Mouse (Mus musculus) cerebellum, adult 2 months (tissue): ENCODE results near the gene Olfm2. TPM values are rescaled to one million over a fixed set of nuclear protein-coding genes. Genes with fewer than 3 reads are reported as not detected.
A peak's percentile ranks its signal among the peaks of the same experiment; 100 is the strongest.

Source experiments
- DNase-seq, 2 experiments: peaks; one replicate each; pipeline ENCODE4 v3.0.0; 2021
- H3K27ac ChIP-seq: fragments of 200-500 bp; 2 replicates; pipeline ENCODE4 v1.5.1; 2012; ENCODE audit warnings: low read length, control low read depth, inconsistent platforms; ENCODE audit not compliant: insufficient read depth
- H3K27me3 ChIP-seq: fragments of 200-500 bp; 2 replicates; pipeline ENCODE4 v1.6.1; 2012; ENCODE audit warnings: inconsistent platforms, mild to moderate bottlenecking, low read length, moderate library complexity; ENCODE audit not compliant: control insufficient read depth, insufficient read depth
- H3K4me1 ChIP-seq: fragments of 200-500 bp; 2 replicates; pipeline ENCODE4 v1.6.1; 2011; ENCODE audit warnings: low read length; ENCODE audit not compliant: control insufficient read depth, insufficient read depth
- H3K4me3 ChIP-seq: fragments of 200-500 bp; replicated peaks from 2 replicates; pipeline ENCODE3; 2011; ENCODE audit warnings: mild to moderate bottlenecking, low read depth, low read length, control low read depth; ENCODE audit not compliant: insufficient read depth
- CTCF ChIP-seq: fragments of 200-500 bp; IDR thresholded peaks from 2 replicates; pipeline ENCODE4 v1.5.1; 2011; ENCODE audit warnings: low read depth, mild to moderate bottlenecking, control low read depth, low read length, moderate library complexity, borderline replicate concordance; ENCODE audit not compliant: insufficient read depth
- POLR2A ChIP-seq: fragments of 200-500 bp; IDR thresholded peaks from 2 replicates; pipeline ENCODE4 v1.6.1; 2011; ENCODE audit warnings: low read length, control low read depth, borderline replicate concordance; ENCODE audit not compliant: insufficient read depth
- WGBS: fragments of 180-500 bp; shearing (Covaris S2); methylation state at CpG from one replicate; pipeline ENCODE4 v1.1.7; 2018; 5-methylcytosine and 5-hydroxymethylcytosine counted together
- polyA plus RNA-seq: library from polyadenylated mRNA; depleted of rRNA; stranded (reverse); fragments of >200 nt; gene quantifications from 2 replicates; pipeline ENCODE4 v1.2.3, GENCODE M21; 2012

Olfm2 gene
- polyA plus RNA-seq, 1 experiment = 54.1 TPM

DNA sequence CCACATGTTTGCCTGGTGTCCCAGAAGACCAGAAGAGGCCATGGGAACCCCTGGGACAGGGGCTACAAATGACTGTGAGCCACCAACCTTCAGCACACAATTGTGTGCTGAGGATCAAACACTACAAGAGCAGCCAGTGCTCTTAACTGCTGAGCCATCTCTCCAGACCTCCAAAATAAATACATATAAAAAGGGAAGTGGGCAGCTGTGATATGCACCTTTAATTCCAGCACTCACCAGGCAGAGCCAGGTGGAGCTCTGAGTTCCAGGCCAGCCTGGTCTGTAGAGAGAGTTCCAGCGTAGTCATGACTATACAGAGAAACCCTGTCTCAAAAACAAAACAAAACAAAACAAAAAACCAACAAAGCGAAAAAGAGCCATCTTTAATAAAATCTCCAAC lies 8.2 kb upstream of the Olfm2 start:
- TF ChIP-seq POLR2A (no peak), CTCF (no peak)
- 88% methylated on average over 2 of the region's 2 CpGs for WGBS
- Histone ChIP-seq H3K4me3 (no peak overlapping the region), H3K4me1 (no peaks in the 10 kb centered on the region), H3K27me3 (no peaks in the 10 kb centered on the region), H3K27ac (no peak overlapping the region)
- DNase-seq = no peak

DNA sequence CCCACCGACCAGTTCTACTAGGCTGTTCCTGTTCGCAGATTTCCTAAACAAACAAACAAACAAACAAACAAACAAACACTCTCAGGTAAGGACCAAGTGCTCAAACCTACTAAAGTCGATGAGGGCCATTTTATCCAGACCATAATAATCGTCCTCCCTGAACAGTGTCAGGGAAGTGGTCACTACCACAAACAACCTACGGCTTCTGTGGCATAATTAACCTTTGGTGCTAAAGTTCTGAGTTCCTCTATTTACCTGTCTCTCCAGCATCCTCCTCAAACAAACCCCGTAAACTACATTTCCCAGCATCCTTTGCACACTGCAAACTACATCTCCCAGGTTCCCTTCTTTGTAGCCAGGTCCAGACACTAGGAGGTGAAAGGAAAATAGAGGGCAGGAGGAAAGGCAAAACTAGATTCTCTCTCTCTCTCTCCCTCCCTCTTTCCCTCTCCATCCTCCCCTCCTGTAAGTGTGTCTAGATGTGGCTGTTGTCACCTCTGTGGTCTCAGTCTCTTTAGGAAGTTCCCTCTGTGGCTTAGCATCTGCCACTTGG lies 5.4 kb upstream of the Olfm2 start:
- 60% methylated on average over 6 of the region's 6 CpGs for WGBS
- Histone ChIP-seq H3K27ac (no peak overlapping the region), H3K4me3 (no peak overlapping the region), H3K27me3 (no peaks in the 10 kb centered on the region; the same call in 1 of the 2 replicates), H3K4me1 (no peaks in the 10 kb centered on the region)
- peak in 1 of 2 experiments; percentile 21 for DNase-seq
- no peak for TF ChIP-seq CTCF
- no peak for TF ChIP-seq POLR2A

DNA sequence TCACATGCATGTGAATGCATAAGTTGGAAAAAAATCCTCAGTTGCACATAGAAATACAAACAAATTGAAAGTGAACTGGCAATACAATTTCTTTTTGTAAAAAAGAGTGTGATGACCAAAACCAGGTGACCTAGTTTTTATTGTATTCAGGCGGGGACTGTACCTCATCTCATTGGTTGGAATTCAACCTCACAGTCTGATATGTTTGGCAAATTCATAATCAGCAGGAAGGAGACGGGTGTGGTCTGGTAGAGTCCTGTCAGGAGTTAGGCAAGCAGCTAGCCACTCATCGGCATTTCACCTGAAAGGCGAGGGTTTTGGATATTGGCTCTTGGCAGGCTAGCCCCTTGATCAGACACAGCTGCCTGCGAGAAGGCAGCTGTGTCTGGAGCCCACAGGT lies 3.1 kb upstream of the Olfm2 start:
- TF ChIP-seq CTCF (no peak), POLR2A (no peak)
- DNase-seq = no peak
- Histone ChIP-seq H3K27me3 (peaks cover 3% of the 10 kb centered on the region; the same call in 1 of the 2 replicates), H3K4me1 (0 out of 2 replicates have a peak, but pooled peaks cover 2% of the 10 kb centered on the region), H3K27ac (no peak overlapping the region), H3K4me3 (no peak overlapping the region)
- 69% methylated on average over 5 of the region's 5 CpGs for WGBS

DNA sequence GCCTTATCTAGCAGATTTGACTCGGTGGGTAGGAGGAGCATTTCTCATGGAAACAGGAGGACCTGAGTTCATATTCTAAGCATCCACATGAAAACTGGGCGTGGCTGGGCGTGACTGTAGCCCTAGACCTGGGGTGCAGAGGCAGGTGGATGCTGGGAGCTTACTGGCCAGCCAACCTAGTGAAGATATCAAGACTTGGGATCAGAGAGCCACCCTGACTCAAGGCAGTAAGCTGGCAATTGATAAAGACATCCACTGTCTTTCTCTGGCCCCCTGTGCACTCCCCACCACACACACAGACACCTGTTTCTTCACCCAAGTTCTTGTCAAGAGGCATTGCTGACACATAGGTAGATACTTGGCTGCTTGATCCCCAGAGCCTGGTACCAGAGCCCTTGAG lies 2.4 kb upstream of the Olfm2 start:
- 84% methylated on average over 3 of the region's 3 CpGs for WGBS
- Histone ChIP-seq H3K4me1 (0 out of 2 replicates have a peak, but pooled peaks cover 2% of the 10 kb centered on the region), H3K27ac (no peak overlapping the region), H3K4me3 (no peak overlapping the region), H3K27me3 (peaks cover 3% of the 10 kb centered on the region; the same call in 1 of the 2 replicates)
- TF ChIP-seq POLR2A = no peak
- TF ChIP-seq CTCF = no peak
- DNase-seq = no peak

DNA sequence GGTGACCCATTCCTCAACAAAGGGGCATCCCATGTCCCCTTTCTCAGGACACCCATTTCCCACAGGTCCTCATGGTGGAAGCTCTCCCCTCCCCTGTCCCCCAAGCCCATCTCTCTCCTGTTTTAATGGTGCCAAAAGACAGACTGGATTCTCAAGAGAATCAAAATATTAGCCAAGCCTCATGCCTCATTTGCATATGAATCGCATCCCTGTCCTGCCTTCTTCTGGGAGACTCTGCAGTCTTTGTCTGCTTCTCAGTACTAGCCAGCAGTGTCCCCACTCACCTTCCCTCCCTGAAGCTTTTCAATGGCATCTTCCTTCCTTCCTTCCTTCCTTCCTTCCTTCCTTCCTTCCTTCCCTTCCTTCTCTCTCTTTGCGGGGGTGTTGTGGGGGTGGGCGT lies 1.5 kb upstream of the Olfm2 start:
- 7% methylated on average over 3 of the region's 3 CpGs for WGBS
- no peak overlapping the region for H3K27ac ChIP-seq

DNA sequence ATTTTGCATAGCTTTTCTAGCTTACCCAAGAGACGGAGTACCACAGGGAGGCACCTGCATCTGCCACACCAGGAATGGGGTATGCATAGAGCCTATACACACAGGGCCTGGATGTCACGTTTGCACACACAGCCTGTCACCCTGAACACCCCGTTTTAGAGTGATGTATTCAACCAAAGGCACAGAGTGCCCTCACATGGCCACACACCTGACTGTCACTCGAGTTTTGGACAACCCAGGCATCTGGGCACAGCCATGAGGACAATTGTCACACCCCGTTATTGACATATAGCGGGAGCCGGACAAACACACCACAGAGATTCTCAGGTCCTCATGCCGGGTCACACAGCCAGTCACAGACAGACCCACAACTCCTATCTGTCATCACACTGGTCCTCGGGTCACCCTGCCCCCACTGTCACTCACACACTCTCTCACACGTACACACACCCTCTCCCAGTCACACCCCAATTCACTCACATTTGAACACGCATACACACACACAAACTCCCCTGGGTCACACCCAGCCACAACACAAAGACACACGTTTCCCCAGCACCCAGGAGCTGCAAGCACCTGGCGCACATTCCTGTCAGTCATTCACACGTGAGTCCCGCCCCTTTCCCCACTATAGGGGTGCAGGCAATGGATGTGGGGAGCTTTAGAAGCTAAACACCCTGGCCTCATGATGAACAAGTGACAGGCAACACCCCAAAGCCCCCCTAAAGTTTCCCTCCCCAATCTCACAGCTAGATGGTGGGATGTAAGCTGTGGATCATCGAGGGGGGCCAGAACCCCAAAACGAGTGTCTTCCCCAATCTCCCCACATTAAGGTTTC lies 801 bp downstream of the Olfm2 start:
- peaks cover 3% of the 10 kb centered on the region; the same call in 1 of the 2 replicates for H3K27me3 ChIP-seq
- DNase-seq = no peak
- H3K27ac ChIP-seq = no peak overlapping the region
- TF ChIP-seq CTCF = no peak
- no peak for TF ChIP-seq POLR2A
- WGBS = 8% methylated on average over 17 of the region's 17 CpGs
- H3K4me1 ChIP-seq = 0 out of 2 replicates have a peak, but pooled peaks cover 2% of the 10 kb centered on the region
- peak overlapping the region; percentile 44 for H3K4me3 ChIP-seq

More for the DNA sequence above, 1.5 kb upstream of the Olfm2 start:
- Histone ChIP-seq H3K4me1 (0 out of 2 replicates have a peak, but pooled peaks cover 2% of the 10 kb centered on the region), H3K4me3 (no peak overlapping the region), H3K27me3 (peaks cover 3% of the 10 kb centered on the region; the same call in 1 of the 2 replicates)
- DNase-seq = no peak
- TF ChIP-seq POLR2A (no peak), CTCF (no peak)

DNA sequence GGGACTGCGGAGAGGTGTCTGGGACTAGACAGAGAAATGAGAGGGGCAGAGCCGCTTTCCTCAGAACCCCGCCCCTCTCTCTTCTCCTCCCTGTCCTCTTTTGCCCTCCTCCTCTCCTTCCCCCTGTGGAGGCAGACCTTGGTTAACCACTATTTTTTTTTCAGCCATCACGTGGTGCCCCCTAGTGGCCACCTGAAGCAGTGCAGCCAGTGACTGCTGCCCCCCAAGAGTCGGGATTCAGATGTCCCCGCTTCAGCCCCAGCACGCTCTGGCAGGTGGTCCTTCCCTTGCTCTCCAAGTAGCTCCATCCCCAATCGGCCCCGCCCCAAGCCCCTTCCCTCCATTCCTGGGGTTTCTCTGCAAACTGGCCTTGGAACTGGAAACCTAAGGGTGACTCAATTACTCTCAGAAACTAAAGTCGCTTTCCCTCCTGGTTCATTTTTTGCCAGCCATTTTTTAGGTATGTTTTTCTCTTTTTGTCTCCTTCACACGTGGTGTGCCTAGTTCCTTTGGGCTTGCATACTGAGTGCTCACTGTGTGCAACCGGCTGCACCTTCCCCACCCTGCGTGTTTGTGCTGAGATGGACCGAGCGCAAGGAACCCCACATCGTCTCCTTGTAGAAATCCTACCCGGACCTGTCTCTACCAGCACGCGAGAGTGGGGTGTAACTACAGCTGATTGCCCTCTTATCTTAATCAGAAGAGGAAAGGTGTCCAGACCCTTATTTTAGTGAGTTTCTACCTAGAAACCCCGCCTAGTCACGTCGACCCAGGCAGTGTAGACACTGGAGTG lies 2.0 kb downstream of the Olfm2 start:
- H3K4me3 ChIP-seq = no peak overlapping the region
- WGBS = 13% methylated on average over 22 of the region's 22 CpGs
- 0 out of 2 replicates have a peak, but pooled peaks cover 2% of the 10 kb centered on the region for H3K4me1 ChIP-seq
- peak in 1 of 2 experiments; percentile 9 for DNase-seq
- TF ChIP-seq POLR2A = no peak
- peak; percentile 48; the same call in 1 of the 2 replicates for TF ChIP-seq CTCF
- no peak overlapping the region for H3K27ac ChIP-seq
- H3K27me3 ChIP-seq = peaks cover 3% of the 10 kb centered on the region; the same call in 1 of the 2 replicates
